Mouse (Mus musculus): ENCODE data around the gene Pdzd7.

The Pdzd7 gene

GRCm38 (mm10) chr19:44992246-44992645 lies 53.3 kb downstream of the Pdzd7 start:
- Histone ChIP-seq H3K27me3 (ENCODE audit: control insufficient read depth, insufficient read depth, low read length, poor library complexity, severe bottlenecking) (no peaks in the 10 kb centered on the region), H3K36me3 (ENCODE audit: control insufficient read depth, insufficient read depth, low read length, poor library complexity, severe bottlenecking) (no peaks in the 10 kb centered on the region)

GRCm38 (mm10) chr19:44991031-44991430 lies 54.5 kb downstream of the Pdzd7 start:
- Histone ChIP-seq H3K27me3 (ENCODE audit: control insufficient read depth, insufficient read depth, low read length, poor library complexity, severe bottlenecking) (no peaks in the 10 kb centered on the region), H3K36me3 (ENCODE audit: control insufficient read depth, insufficient read depth, low read length, poor library complexity, severe bottlenecking) (no peaks in the 10 kb centered on the region)
- no peak for DNase-seq (ENCODE audit: low read depth, low spot score)

More at GRCm38 (mm10) chr19:44992246-44992645, 53.3 kb downstream of the Pdzd7 start:
- no peak for DNase-seq (ENCODE audit: low read depth, low spot score)

- no peaks in the 10 kb centered on the region for H3K27me3 ChIP-seq (ENCODE audit: control insufficient read depth, insufficient read depth, low read length, poor library complexity, severe bottlenecking)
- no peak for DNase-seq (ENCODE audit: low read depth, low spot score)
- H3K36me3 ChIP-seq (ENCODE audit: control insufficient read depth, insufficient read depth, low read length, poor library complexity, severe bottlenecking) = no peaks in the 10 kb centered on the region
Observed at GRCm38 (mm10) chr19:44989567-44990495, 55.7 kb downstream of the Pdzd7 start.

- Histone ChIP-seq H3K27me3 (ENCODE audit: control insufficient read depth, insufficient read depth, low read length, poor library complexity, severe bottlenecking) (no peaks in the 10 kb centered on the region), H3K36me3 (ENCODE audit: control insufficient read depth, insufficient read depth, low read length, poor library complexity, severe bottlenecking) (no peaks in the 10 kb centered on the region)
- DNase-seq (ENCODE audit: low read depth, low spot score) = peak; percentile 40
Observed at GRCm38 (mm10) chr19:44988831-44989566, 56.5 kb downstream of the Pdzd7 start, which contains the start of gene Sema4g. TSS of gene Sema4g (plus strand) at chr19:44989101.

- no peaks in the 10 kb centered on the region for H3K36me3 ChIP-seq (ENCODE audit: control insufficient read depth, insufficient read depth, low read length, poor library complexity, severe bottlenecking)
- H3K27me3 ChIP-seq (ENCODE audit: control insufficient read depth, insufficient read depth, low read length, poor library complexity, severe bottlenecking) = no peaks in the 10 kb centered on the region
- DNase-seq (ENCODE audit: low read depth, low spot score) = no peak
Observed at GRCm38 (mm10) chr19:44988321-44988720, 57.2 kb downstream of the Pdzd7 start.

GRCm38 (mm10) chr19:44987851-44988250 lies 57.7 kb downstream of the Pdzd7 start:
- DNase-seq (ENCODE audit: low read depth, low spot score) = no peak
- H3K27me3 ChIP-seq (ENCODE audit: control insufficient read depth, insufficient read depth, low read length, poor library complexity, severe bottlenecking) = no peaks in the 10 kb centered on the region
- no peaks in the 10 kb centered on the region for H3K36me3 ChIP-seq (ENCODE audit: control insufficient read depth, insufficient read depth, low read length, poor library complexity, severe bottlenecking)

- H3K36me3 ChIP-seq (ENCODE audit: control insufficient read depth, insufficient read depth, low read length, poor library complexity, severe bottlenecking) = no peaks in the 10 kb centered on the region
- no peaks in the 10 kb centered on the region for H3K27me3 ChIP-seq (ENCODE audit: control insufficient read depth, insufficient read depth, low read length, poor library complexity, severe bottlenecking)
- no peak for DNase-seq (ENCODE audit: low read depth, low spot score)
Observed at GRCm38 (mm10) chr19:44987004-44987403, 58.5 kb downstream of the Pdzd7 start.

GRCm38 (mm10) chr19:44985159-44985988 lies 60.1 kb downstream of the Pdzd7 start:
- no peaks in the 10 kb centered on the region for H3K27me3 ChIP-seq (ENCODE audit: control insufficient read depth, insufficient read depth, low read length, poor library complexity, severe bottlenecking)
- DNase-seq (ENCODE audit: low read depth, low spot score) = no peak

GRCm38 (mm10) chr19:44984420-44984819 lies 61.1 kb downstream of the Pdzd7 start:
- Histone ChIP-seq H3K36me3 (ENCODE audit: control insufficient read depth, insufficient read depth, low read length, poor library complexity, severe bottlenecking) (0 out of 2 replicates have a peak, but pooled peaks cover 3% of the 10 kb centered on the region), H3K27me3 (ENCODE audit: control insufficient read depth, insufficient read depth, low read length, poor library complexity, severe bottlenecking) (no peaks in the 10 kb centered on the region)
- DNase-seq (ENCODE audit: low read depth, low spot score) = no peak

More at GRCm38 (mm10) chr19:44985159-44985988, 60.1 kb downstream of the Pdzd7 start:
- H3K36me3 ChIP-seq (ENCODE audit: control insufficient read depth, insufficient read depth, low read length, poor library complexity, severe bottlenecking) = 0 out of 2 replicates have a peak, but pooled peaks cover 3% of the 10 kb centered on the region

GRCm38 (mm10) chr19:44983366-44983765 lies 62.2 kb downstream of the Pdzd7 start:
- no peak for DNase-seq (ENCODE audit: low read depth, low spot score)
- Histone ChIP-seq H3K27me3 (ENCODE audit: control insufficient read depth, insufficient read depth, low read length, poor library complexity, severe bottlenecking) (no peaks in the 10 kb centered on the region), H3K36me3 (ENCODE audit: control insufficient read depth, insufficient read depth, low read length, poor library complexity, severe bottlenecking) (peaks cover 7% of the 10 kb centered on the region; the same call in 1 of the 2 replicates)

- no peak for DNase-seq (ENCODE audit: low read depth, low spot score)
- Histone ChIP-seq H3K36me3 (ENCODE audit: control insufficient read depth, insufficient read depth, low read length, poor library complexity, severe bottlenecking) (peaks cover 11% of the 10 kb centered on the region; the same call in 1 of the 2 replicates), H3K27me3 (ENCODE audit: control insufficient read depth, insufficient read depth, low read length, poor library complexity, severe bottlenecking) (no peaks in the 10 kb centered on the region)
Observed at GRCm38 (mm10) chr19:44982477-44983115, 62.9 kb downstream of the Pdzd7 start.

- no peak for DNase-seq (ENCODE audit: low read depth, low spot score)
- no peaks in the 10 kb centered on the region for H3K27me3 ChIP-seq (ENCODE audit: control insufficient read depth, insufficient read depth, low read length, poor library complexity, severe bottlenecking)
- peaks cover 14% of the 10 kb centered on the region; the same call in 1 of the 2 replicates for H3K36me3 ChIP-seq (ENCODE audit: control insufficient read depth, insufficient read depth, low read length, poor library complexity, severe bottlenecking)
Observed at GRCm38 (mm10) chr19:44980787-44981186, 64.7 kb downstream of the Pdzd7 start.

GRCm38 (mm10) chr19:44977148-44977547 lies 68.4 kb downstream of the Pdzd7 start:
- no peaks in the 10 kb centered on the region for H3K27me3 ChIP-seq (ENCODE audit: control insufficient read depth, insufficient read depth, low read length, poor library complexity, severe bottlenecking)
- no peak for DNase-seq (ENCODE audit: low read depth, low spot score)
- H3K36me3 ChIP-seq (ENCODE audit: control insufficient read depth, insufficient read depth, low read length, poor library complexity, severe bottlenecking) = peaks cover 18% of the 10 kb centered on the region
